In genomic region chr15:101704066-101704465, GRCm38 (mm10) we compare ENCODE assay signal across 13 mouse cellular contexts. TPM values are rescaled to one million over a fixed set of nuclear protein-coding genes. Genes with fewer than 3 reads are reported as not detected.
DNase-seq lines count a peak whose midpoint lies in the region; ATAC-seq and TF ChIP-seq lines count a peak whose summit lies in the region.
"Had no signal": no experiment of that assay in that cellular context is flagged by ENCODE, and none has a peak within 500 bp of the region (broad histone marks: within the 10 kb centered on the region; RNA-seq: fewer than 3 reads in every experiment).

No protein-coding gene starts in this region.

- H3K4me1 ChIP-seq in heart, embryonic 10.5 days = no peaks in the 10 kb centered on the region
- no peaks in the 10 kb centered on the region for H3K4me1 ChIP-seq in liver, embryonic 14.5 days (replicated peaks; ENCODE audit: control insufficient read depth in 2 of 2, insufficient read depth in 2 of 2, low read length in 1 of 2)
- no peaks in the 10 kb centered on the region for H3K4me1 ChIP-seq in ES-E14 (ENCODE audit: control insufficient read depth in 2 of 2, insufficient read depth in 2 of 2, low read length in 2 of 2, poor library complexity in 1 of 2)
- H3K4me1 ChIP-seq: heart, embryonic 13.5 days had no signal

- TF ChIP-seq CTCF in liver, embryonic 14.5 days (IDR thresholded peaks at IDR 0.05; ENCODE audit: low read depth) = 0 out of 2 replicates have a peak, but pooled peaks have one; percentile 19

- no peak for TF ChIP-seq EP300 in liver, embryonic 14.5 days (IDR thresholded peaks at IDR 0.05; ENCODE audit: low read depth)

- H3K27ac ChIP-seq in heart, embryonic 10.5 days = no peak overlapping the region
- H3K27ac ChIP-seq in liver, embryonic 14.5 days = no peak overlapping the region
- no peak overlapping the region for H3K27ac ChIP-seq in ES-E14 (ENCODE audit: insufficient read depth, low read depth, low read length, poor library complexity, severe bottlenecking)
- H3K27ac ChIP-seq: heart, embryonic 13.5 days had no signal

- DNase-seq in heart, embryonic 10.5 days (ENCODE audit: low spot score) = peak; percentile 73
- no peak for DNase-seq in heart, adult 8-10 months (ENCODE audit: low spot score)
- DNase-seq in liver, embryonic 14.5 days (ENCODE audit: low read depth in 3 of 3, low spot score in 3 of 3) = no peak
- no peak for DNase-seq in liver
- DNase-seq in ES-E14 (ENCODE audit: low read depth, low spot score) = peak; percentile 43
- peak; percentile 4 for DNase-seq in induced T-regulatory cell, adult 2 months (ENCODE audit: low read depth)
- DNase-seq: adrenal gland, postnatal 14 days; right cerebral cortex, postnatal 14 days had no signal

- no peak overlapping the region for H3K4me2 ChIP-seq in liver, embryonic 14.5 days (ENCODE audit: low read depth)
- H3K4me2 ChIP-seq: heart, embryonic 13.5 days had no signal

- no peak overlapping the region for H3K4me3 ChIP-seq in heart, embryonic 10.5 days
- H3K4me3 ChIP-seq in liver, embryonic 14.5 days (ENCODE audit: insufficient read depth in 1 of 2, low read depth in 2 of 2, low read length in 2 of 2) = no peak overlapping the region
- H3K4me3 ChIP-seq in ES-E14 (ENCODE audit: insufficient read depth in 1 of 2, low read depth in 1 of 2, low read length in 2 of 2, poor library complexity in 1 of 2, severe bottlenecking in 1 of 2) = no peak overlapping the region
- H3K4me3 ChIP-seq: heart, embryonic 13.5 days; myocyte had no signal

- no peaks in the 10 kb centered on the region for H3K9me3 ChIP-seq in heart, embryonic 10.5 days
- no peaks in the 10 kb centered on the region for H3K9me3 ChIP-seq in liver, embryonic 14.5 days (ENCODE audit: control insufficient read depth, low read length)
- H3K9me3 ChIP-seq in ES-E14 (ENCODE audit: control insufficient read depth, insufficient read depth, low read depth, low read length) = no peaks in the 10 kb centered on the region
- H3K9me3 ChIP-seq: heart, embryonic 13.5 days had no signal

- H3K27me3 ChIP-seq in heart, embryonic 10.5 days (ENCODE audit: insufficient read depth, poor library complexity, severe bottlenecking) = peaks cover 26% of the 10 kb centered on the region
- no peaks in the 10 kb centered on the region for H3K27me3 ChIP-seq in liver, embryonic 14.5 days (ENCODE audit: control insufficient read depth, insufficient read depth, low read length)

- no peak for ATAC-seq in liver, embryonic 14.5 days (ENCODE audit: insufficient read depth)
- ATAC-seq in megakaryocyte progenitor cell, adult 5-6 weeks (replicated peaks; ENCODE audit: poor library complexity) = no peak
- ATAC-seq in megakaryocyte, adult 5-6 weeks (ENCODE audit: poor library complexity, severe bottlenecking) = no peak

- H3K9ac ChIP-seq in liver, embryonic 14.5 days (replicated peaks) = no peak overlapping the region
- H3K9ac ChIP-seq in ES-E14 (ENCODE audit: insufficient read depth, low read depth, low read length, poor library complexity, severe bottlenecking) = no peak overlapping the region
- H3K9ac ChIP-seq: heart, embryonic 13.5 days had no signal

- in situ Hi-C loops in ES-E14 (cut with MboI; ENCODE audit: low sequenced_read_pairs in 2 of 2, unreplicated experiment in 2 of 2) = no loop called here

- WGBS in heart, embryonic 10.5 days = 66% methylated on average over 4 of the region's 4 CpGs
- 60% methylated on average over 4 of the region's 4 CpGs for WGBS in liver, embryonic 14.5 days (ENCODE audit: insufficient replicate concordance)

- no peaks in the 10 kb centered on the region for H3K36me3 ChIP-seq in heart, embryonic 10.5 days
- no peaks in the 10 kb centered on the region for H3K36me3 ChIP-seq in liver, embryonic 14.5 days (replicated peaks; ENCODE audit: control insufficient read depth, insufficient read depth, low read depth)
- H3K36me3 ChIP-seq in ES-E14 (ENCODE audit: control insufficient read depth, insufficient read depth, low read length, poor library complexity, severe bottlenecking) = no peaks in the 10 kb centered on the region
- H3K36me3 ChIP-seq: heart, embryonic 13.5 days had no signal

TF ChIP-seq in ES-E14, 5 proteins besides CTCF, POLR2A, EP300 and RAD21:
- no peak for TF ChIP-seq ZC3H11A (IDR thresholded peaks at IDR 0.05; ENCODE audit: borderline replicate concordance, low read depth, low read length)
- TF ChIP-seq HCFC1 (IDR thresholded peaks at IDR 0.05; ENCODE audit: borderline replicate concordance, insufficient read depth, low read length) = no peak
- no peak for TF ChIP-seq CHD2 (IDR thresholded peaks at IDR 0.05; ENCODE audit: low read depth, low read length)
- TF ChIP-seq ZNF384 (IDR thresholded peaks at IDR 0.05; ENCODE audit: low read depth, low read length) = no peak

RNA-seq across cellular contexts. Expression of gene Krt5, which starts 8.6 kb away (rescaled TPM):
- 0.33 and 1.4 TPM in 2 replicates for polyA plus RNA-seq in heart, embryonic 10.5 days (2016; fragmentation: Nextera tagmentation; extraction: Ambion mirVana)
- under 1 TPM in 1 of 4 experiments, not detected in 3; 0.40 TPM for total RNA-seq in heart, adult 8-10 months (2022)
- polyA plus RNA-seq in liver, embryonic 14.5 days (2012; rRNA removed) = 0.36 and 0.45 TPM in 2 replicates
- polyA plus RNA-seq in liver, embryonic 14.5 days (2014; fragmentation: Nextera tagmentation; extraction: Ambion mirVana) = not detected in 2 replicates
- 0.11 and 0.31 TPM in 2 replicates for total RNA-seq in ES-E14 (2012; rRNA removed)
- not detected in 2 replicates for total RNA-seq in megakaryocyte progenitor cell, adult 5-6 weeks (2015)
- not detected in 2 replicates for total RNA-seq in megakaryocyte progenitor cell, adult 5-6 weeks (2017)
- total RNA-seq in megakaryocyte, adult 5-6 weeks (2015) = not detected in 2 replicates
- not detected in 2 replicates for total RNA-seq in megakaryocyte, adult 5-6 weeks (2017)
- total RNA-seq: adrenal gland, postnatal 14 days had no signal

RNA-seq across cellular contexts. Expression of gene Krt6a, which starts 10.0 kb away (rescaled TPM):
- polyA plus RNA-seq in heart, embryonic 10.5 days (2016; fragmentation: Nextera tagmentation; extraction: Ambion mirVana) = 0.05 TPM in 1 of 2 replicates, not detected in the other
- total RNA-seq in heart, adult 8-10 months (2022) = not detected
- polyA plus RNA-seq in liver, embryonic 14.5 days (2012; rRNA removed) = 0.01 TPM in 1 of 2 replicates, not detected in the other
- polyA plus RNA-seq in liver, embryonic 14.5 days (2014; fragmentation: Nextera tagmentation; extraction: Ambion mirVana) = not detected in 2 replicates
- 0.22 TPM in 1 of 2 replicates, not detected in the other for total RNA-seq in ES-E14 (2012; rRNA removed)
- total RNA-seq in megakaryocyte progenitor cell, adult 5-6 weeks (2015) = not detected in 2 replicates
- not detected in 2 replicates for total RNA-seq in megakaryocyte progenitor cell, adult 5-6 weeks (2017)
- total RNA-seq in megakaryocyte, adult 5-6 weeks (2015) = not detected in 2 replicates
- not detected in 2 replicates for total RNA-seq in megakaryocyte, adult 5-6 weeks (2017)
- total RNA-seq: adrenal gland, postnatal 14 days had no signal
- polyA plus RNA-seq: heart, embryonic 13.5 days; myocyte had no signal

RNA-seq across cellular contexts. Expression of gene Krt6b, which starts 24.0 kb away (rescaled TPM):
- not detected in 2 replicates for polyA plus RNA-seq in heart, embryonic 10.5 days (2016; fragmentation: Nextera tagmentation; extraction: Ambion mirVana)
- not detected for total RNA-seq in heart, adult 8-10 months (2022)
- not detected in 2 replicates for polyA plus RNA-seq in liver, embryonic 14.5 days (2012; rRNA removed)
- not detected in 2 replicates for polyA plus RNA-seq in liver, embryonic 14.5 days (2014; fragmentation: Nextera tagmentation; extraction: Ambion mirVana)
- not detected in 2 replicates for total RNA-seq in ES-E14 (2012; rRNA removed)
- total RNA-seq in megakaryocyte progenitor cell, adult 5-6 weeks (2015) = not detected in 2 replicates
- total RNA-seq in megakaryocyte progenitor cell, adult 5-6 weeks (2017) = not detected in 2 replicates
- total RNA-seq in megakaryocyte, adult 5-6 weeks (2015) = not detected in 2 replicates
- not detected in 2 replicates for total RNA-seq in megakaryocyte, adult 5-6 weeks (2017)
- total RNA-seq: adrenal gland, postnatal 14 days had no signal
- polyA plus RNA-seq: heart, embryonic 13.5 days; limb, embryonic 14.5 days; myocyte had no signal

RNA-seq across cellular contexts. Expression of gene Krt71, which starts 38.8 kb away (rescaled TPM):
- polyA plus RNA-seq in heart, embryonic 10.5 days (2016; fragmentation: Nextera tagmentation; extraction: Ambion mirVana) = not detected in 2 replicates
- not detected for total RNA-seq in heart, adult 8-10 months (2022)
- polyA plus RNA-seq in liver, embryonic 14.5 days (2012; rRNA removed) = not detected in 2 replicates
- polyA plus RNA-seq in liver, embryonic 14.5 days (2014; fragmentation: Nextera tagmentation; extraction: Ambion mirVana) = not detected in 2 replicates
- 0.16 TPM in 1 of 2 replicates, not detected in the other for total RNA-seq in ES-E14 (2012; rRNA removed)
- not detected in 2 replicates for total RNA-seq in megakaryocyte progenitor cell, adult 5-6 weeks (2015)
- not detected in 2 replicates for total RNA-seq in megakaryocyte progenitor cell, adult 5-6 weeks (2017)
- total RNA-seq in megakaryocyte, adult 5-6 weeks (2015) = not detected in 2 replicates
- not detected in 2 replicates for total RNA-seq in megakaryocyte, adult 5-6 weeks (2017)
- total RNA-seq: adrenal gland, postnatal 14 days had no signal
- polyA plus RNA-seq: heart, embryonic 13.5 days; myocyte had no signal

RNA-seq across cellular contexts. Expression of gene Gm5478, which starts 56.9 kb away (rescaled TPM):
- polyA plus RNA-seq in heart, embryonic 10.5 days (2016; fragmentation: Nextera tagmentation; extraction: Ambion mirVana) = not detected in 2 replicates
- not detected for total RNA-seq in heart, adult 8-10 months (2022)
- not detected in 2 replicates for polyA plus RNA-seq in liver, embryonic 14.5 days (2012; rRNA removed)
- polyA plus RNA-seq in liver, embryonic 14.5 days (2014; fragmentation: Nextera tagmentation; extraction: Ambion mirVana) = not detected in 2 replicates
- not detected in 2 replicates for total RNA-seq in ES-E14 (2012; rRNA removed)
- not detected in 2 replicates for total RNA-seq in megakaryocyte progenitor cell, adult 5-6 weeks (2015)
- total RNA-seq in megakaryocyte progenitor cell, adult 5-6 weeks (2017) = not detected in 2 replicates
- total RNA-seq in megakaryocyte, adult 5-6 weeks (2015) = not detected in 2 replicates
- total RNA-seq in megakaryocyte, adult 5-6 weeks (2017) = not detected in 2 replicates
- total RNA-seq: adrenal gland, postnatal 14 days had no signal
- polyA plus RNA-seq: heart, embryonic 13.5 days; limb, embryonic 14.5 days; myocyte had no signal

Comparison
In these comparisons a context has a peak if more than half of its experiments do, and no peak if none do; other contexts are left out.
1. DNase-seq: peak in heart, embryonic 10.5 days (single experiment), ES-E14 (single experiment) and induced T-regulatory cell, adult 2 months (single experiment); none in heart, adult 8-10 months (single experiment), liver, embryonic 14.5 days (0 of 3) and liver (single experiment).